Mouse (Mus musculus) cerebellum, adult 8-10 months (tissue): ENCODE data around the gene Chchd2.
A peak's percentile ranks its signal among the peaks of the same experiment; 100 is the strongest.

ENCODE experiments used
- DNase-seq: peaks from one replicate; pipeline ENCODE4 v3.0.0; 2022

Gene Chchd2

DNA sequence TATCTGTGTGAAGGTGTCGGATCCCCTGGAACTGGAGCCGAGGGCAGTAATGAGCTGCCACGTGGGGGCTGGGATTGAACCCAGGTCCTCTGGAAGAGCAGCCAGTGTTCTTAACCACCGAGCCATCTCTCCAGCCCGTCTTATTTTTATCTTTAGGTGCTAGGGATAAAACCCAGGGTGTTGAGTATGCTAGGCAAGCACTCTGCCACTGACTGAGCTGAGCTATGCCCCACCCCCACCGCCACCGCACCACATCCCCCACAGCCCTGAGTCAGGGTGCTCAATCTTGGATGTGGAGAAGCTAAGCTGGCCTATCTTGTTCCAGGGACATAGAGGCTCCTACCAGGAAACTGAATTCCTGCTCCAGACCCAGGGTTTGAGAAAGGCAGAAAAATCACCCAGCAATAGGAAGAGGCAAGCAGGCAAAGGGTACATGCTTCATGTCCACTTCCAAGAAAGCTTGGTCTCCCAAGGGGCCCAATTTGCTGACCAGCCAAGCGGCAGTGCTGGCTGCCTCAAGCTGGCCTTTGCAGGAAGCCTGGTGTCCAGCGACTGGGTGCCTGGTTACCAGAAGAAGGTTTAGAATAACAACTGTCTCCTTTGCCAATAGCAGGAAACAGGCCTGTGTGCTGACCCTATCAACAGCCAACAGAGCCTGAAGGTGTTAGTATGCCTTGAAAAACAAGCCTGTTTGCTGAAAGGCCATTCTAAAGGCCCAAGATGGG lies 9.4 kb downstream of the Chchd2 start:
- no peak for DNase-seq

DNA sequence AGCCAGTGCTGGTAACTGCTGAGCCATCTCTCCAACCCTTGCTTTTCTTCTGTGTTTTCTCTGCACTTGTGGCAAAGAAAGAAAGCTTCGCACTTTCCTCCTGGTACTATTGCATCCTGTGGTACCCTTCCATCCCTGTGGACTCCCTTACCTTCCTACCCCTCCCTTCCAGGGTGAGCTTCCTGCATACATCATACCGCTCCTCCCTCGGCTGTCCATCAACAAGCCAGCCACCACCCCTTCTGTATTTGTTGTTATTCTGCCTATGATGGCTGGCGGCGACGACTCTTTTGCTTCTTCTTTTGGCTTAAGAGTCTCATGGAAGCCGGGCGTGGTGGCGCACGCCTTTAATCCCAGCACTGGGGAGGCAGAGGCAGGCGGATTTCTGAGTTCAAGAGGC lies 12.2 kb downstream of the Chchd2 start:
- no peak for DNase-seq

DNA sequence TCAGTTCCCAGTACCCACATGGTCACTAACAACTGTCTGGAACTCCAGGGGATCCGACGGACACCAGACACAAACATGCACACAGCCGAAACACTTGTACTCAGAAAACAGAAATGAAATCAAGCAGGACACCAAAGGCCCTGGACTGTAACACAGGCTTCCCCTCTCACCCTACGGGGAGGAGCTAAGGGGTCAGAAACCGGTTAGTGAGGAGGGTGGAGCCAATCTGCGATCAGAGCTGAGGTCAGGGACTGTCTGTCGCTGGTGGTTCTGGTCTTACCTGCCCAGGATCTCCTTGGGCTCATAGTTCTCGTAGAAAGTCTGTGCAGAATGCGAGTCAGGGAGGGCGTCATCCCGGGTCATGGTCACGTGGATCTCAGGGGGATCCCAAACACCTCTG lies 13.3 kb downstream of the Chchd2 start:
- DNase-seq = no peak

DNA sequence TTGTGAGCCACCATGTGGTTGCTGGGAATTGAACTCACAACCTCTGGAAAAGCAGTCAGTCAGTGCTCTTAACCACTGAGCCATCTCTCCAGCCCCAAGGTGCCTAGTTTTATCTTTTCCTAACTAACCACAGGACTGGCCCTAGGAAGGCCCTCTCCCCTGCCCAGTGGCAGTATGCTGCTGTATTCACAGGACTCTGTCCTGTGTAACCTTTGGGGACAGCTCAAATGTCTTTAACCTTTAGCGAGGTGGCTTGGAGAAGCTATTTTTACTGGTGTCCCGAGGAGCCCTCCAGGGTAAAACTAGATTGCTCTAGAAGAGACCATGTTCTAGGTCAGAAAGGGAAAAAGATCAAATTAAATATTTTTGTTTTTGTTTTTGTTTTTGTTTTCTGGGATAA lies 16.0 kb downstream of the Chchd2 start:
- DNase-seq = no peak

DNA sequence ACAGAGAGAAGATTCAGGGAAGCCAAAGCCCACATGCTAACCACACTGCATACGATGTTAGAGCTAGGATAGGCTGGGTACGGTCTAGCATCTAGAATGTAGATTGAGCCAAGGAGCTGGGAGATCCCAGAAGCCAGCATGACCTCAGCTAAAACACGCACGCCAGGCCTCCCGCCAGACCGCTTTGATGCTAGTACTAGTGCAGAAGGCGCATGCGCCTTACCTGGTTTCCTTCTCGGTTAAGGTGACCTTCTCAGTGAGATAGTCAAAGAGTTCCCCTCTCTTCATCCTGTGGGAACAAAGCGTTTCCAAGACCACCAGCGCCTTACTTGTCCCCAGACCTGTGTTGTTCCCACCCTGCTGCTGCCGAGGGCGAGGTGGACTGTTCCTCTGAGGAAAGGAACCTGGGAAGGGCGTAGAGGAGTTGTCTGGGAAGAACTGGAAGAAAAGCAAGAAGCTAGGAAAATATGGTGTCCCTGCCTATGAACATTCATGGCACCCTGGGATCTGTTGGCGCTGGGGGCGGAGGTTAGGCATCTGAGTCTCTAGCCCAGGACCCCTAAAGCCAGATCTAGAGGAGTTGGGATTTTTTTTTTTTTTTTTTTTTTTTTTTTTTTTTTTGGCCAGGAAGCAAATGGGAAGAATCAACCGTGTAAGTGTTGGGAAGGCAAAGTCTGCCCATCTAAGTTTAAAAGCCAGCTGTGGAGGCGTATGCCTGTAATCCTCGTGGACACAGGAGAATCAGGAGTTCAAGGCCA lies 17.9 kb downstream of the Chchd2 start:
- DNase-seq = no peak

DNA sequence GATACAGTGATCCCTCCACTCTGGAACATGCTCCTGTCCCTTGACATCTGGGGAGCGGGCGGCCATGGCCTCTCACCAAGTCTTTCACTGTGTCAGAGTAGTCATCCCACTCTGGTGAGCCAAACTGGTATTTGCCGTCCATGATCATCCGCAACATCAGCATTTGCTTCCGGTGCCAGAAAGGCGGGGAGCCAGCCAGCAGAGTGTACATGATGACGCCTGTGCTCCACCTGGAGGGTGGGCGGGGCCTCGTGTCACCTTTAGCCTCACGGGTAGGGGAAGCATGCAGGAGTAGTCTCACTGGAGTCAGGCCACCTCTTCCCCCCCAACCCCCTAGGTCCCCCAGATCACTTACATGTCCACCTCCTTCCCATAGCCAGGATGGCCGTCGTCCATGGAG lies 21.4 kb downstream of the Chchd2 start:
- DNase-seq = no peak

DNA sequence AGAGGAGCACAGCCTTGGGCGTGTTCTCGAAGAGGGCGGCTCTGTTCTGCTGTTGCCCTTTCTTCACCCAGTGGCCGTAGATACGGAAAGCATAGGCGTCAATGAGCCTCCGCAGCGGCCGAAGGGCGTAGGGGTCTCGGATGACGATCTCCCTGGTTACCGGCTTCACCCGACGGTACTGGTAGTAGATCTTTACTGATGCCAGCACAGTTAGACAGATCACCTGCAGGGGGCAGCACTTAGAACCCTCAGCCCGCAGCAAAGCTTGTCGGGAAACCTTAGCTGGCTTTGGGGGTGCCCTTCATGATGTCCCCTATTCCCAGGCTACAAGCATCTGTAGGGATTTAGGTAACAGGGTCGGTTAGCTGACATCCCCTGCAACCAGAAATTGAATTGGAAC lies 22.8 kb downstream of the Chchd2 start:
- peak; percentile 27 for DNase-seq

DNA sequence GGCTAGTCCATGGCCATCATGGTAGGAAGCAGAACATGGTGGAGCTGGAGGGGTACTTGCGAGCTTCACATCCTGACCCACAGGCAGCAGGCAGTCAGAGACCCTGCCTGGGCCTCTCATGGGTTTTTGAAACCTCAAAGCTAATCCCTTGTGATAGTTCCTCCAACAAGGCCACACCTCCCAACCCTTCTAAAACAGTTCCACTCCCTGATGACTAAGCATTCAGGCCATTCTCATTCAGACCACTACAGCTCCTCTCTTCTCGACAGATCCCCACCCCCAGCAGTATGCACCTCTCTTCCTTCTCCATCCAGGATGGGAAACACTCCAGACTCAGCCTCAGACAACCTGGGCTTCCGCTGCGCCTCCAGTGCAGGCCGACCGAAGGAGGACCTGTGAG lies 24.9 kb downstream of the Chchd2 start:
- DNase-seq = no peak

DNA sequence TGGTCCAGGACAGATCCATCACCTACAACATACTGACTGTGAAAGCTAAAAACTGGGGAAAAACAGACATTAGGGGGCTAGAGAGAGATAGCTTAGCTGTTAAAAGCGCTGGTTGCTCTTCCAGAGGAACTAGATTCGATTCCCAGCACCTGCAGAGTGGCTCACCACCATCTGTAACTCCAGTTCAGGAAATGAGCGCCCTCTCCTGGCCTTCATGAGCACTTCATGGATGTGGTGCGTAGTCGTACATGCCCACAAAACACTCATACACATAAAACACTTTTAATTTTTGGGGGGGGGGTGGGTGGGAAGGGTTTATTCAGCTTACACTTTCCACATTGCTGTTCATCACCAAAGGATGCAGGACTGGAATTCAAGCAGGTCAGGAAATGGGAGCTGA lies 30.9 kb downstream of the Chchd2 start:
- no peak for DNase-seq

DNA sequence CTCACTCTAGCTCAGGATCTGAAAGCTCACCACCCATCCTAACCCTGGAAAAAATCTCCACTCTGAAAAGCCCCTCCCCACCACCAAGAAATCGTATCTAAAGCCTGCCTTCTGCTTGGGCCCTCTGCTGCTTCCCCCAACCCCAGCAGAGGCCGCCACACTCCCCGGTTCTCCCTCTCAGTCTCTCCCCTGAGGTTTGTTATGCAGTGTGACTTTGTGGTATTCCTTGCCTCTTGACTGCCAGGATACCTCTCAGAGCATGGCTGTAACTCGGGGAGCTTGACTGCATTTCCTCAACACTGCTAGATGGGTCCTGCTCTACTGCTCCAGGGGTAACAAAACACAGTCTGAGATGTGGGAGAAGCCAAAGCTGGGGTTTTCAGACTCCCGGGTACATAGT lies 32.1 kb downstream of the Chchd2 start:
- DNase-seq = no peak

DNA sequence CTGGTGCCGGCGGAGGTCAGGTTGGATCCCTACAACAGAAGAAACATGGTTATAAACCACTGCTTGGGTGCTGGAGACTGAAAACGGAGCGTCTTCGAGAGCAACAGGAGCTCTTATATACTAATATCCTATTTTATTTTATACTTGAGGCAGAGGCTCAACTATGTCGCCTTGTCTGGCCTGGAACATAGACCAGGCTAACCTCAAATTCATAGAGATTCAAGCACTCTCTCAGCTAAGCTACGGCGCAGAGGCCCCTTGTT lies 39.8 kb downstream of the Chchd2 start:
- peak; percentile 19 for DNase-seq

DNA sequence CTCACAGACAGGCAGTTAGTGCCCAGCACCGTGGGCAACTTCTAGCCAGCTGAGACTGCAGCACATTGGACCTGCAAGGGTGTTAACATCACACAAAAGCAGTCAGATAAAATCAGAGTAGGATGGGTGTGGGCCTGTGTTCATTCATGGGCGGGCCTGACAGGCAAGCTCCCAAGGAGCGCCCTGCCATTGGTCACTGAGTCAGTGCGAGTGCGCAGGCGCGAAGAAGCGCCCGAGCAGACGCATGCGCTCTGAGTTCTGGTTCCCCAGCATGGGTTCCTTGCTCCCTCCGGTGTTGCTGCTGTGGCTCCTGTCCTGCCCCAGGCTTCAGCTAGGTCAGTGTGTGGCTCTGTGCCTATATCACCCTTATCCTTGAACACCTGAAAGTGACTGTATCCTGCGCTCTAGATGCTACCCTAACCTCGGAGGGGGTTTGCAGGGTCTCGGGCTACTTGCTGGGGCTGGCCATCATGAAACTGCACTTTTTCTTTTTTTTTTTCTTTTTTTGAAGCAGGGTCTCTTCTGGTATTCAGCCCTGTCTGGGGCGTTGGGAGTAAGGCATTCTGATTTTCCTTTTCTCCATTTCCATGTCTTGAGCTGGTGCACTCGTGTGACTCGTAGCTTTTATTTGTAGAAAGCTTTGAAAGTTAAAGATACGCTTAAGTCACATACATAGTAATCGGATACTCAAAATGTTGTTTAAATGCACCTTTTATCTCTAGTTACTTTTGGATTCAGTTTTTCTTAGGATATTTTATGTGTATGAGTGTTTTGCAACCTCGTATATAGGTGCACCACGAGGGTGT lies 40.3 kb downstream of the Chchd2 start, which contains the start of gene Sumf2:
TSS of gene Sumf2 (plus strand) at position 235 of the 806 bp plus-strand sequence.
- DNase-seq = peak; percentile 94

DNA sequence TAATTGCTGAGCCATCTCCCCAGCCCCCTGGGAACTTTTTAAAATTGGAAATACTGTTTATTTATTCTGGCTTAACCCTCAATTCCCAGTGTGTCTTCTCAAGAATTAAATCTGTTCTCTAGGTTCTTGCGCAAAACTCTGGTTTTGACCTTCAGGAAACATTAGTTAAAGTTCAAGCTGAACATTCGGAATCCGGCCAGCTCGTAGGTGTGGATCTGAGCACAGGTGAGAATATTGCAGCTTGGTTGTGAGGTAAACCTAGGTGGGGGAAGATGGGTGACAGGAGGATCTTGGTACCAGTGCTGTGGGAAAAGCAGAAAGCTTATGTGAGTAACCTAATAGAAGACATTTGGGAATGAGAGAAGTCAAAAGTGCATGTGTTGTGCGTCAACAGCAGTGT lies 42.4 kb downstream of the Chchd2 start:
- DNase-seq = no peak
